Mouse (Mus musculus): ENCODE measurements around the gene Adgra1.

DNA sequence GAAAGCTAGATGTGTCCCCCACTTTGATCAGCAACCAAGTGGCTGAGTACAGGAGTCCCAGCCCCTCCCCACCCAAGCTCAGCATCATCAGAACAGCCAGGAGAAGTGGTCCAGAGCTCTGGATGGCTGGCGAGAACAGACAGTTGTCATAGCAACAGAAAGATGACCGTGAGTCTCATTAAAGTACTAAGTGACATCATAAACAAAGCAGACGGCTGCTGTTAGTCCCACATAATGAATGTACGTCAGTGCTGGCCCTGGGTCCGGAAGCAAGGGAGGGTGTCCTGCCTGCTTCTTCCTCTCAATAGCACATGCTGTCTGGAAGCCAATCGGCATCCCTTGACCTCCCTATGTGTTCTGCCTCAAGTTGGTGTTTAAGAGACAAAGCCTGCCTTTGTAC, 16.2 kb downstream of the Adgra1 start:
- TF ChIP-seq POLR2A (IDR thresholded peaks at IDR 0.05; ENCODE audit: insufficient read depth, low read length) (no peak), CTCF (IDR thresholded peaks at IDR 0.05; ENCODE audit: low read depth, low read length) (no peak), EP300 (IDR thresholded peaks at IDR 0.05; ENCODE audit: insufficient read depth, low read depth, low read length) (no peak)
